Mouse (Mus musculus) heart, postnatal 0 days (tissue): ENCODE measurements around the gene Cachd1.

Experiments
- CTCF ChIP-seq: IDR thresholded peaks from 2 replicates; pipeline ENCODE4 v1.5.1; 2016; ENCODE audit warnings: antibody characterized with exemption, control low read depth, low read depth
- EP300 ChIP-seq: IDR thresholded peaks from 2 replicates; pipeline ENCODE4 v1.6.1; 2016; ENCODE audit warnings: antibody characterized with exemption, low read depth

- TF ChIP-seq CTCF: no peak
- no peak for TF ChIP-seq EP300
Observed at GRCm38 (mm10) chr4:101000622-101001021, 224.1 kb downstream of the Cachd1 start.
